In the genomic region with DNA sequence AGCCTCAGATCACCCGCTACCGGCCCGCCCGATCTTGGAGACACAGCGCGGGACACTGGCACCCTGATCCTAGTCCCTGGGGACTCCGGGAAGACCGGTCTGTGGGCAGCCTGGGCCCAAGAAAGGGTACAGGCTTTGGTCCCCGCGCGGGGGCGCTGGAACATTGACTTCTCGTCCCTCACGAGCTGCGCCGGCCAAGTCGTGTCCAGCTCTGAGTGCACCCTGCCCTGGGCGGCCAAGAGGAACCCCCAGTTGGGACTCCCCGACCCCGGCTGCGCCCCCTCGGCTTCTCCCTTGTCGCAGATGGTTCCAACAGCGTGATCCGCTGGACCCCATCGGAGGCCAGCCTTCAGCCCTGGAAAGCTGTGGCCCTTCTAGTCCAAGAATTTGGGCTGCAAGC, we compare ENCODE assay signal across 7 mouse cellular contexts. TPM values are rescaled to one million over a fixed set of nuclear protein-coding genes. Genes with fewer than 3 reads are reported as not detected.
DNase-seq lines count a peak whose midpoint lies in the region; ATAC-seq and TF ChIP-seq lines count a peak whose summit lies in the region.

TSS of gene Lyzl4 (minus strand) at position 96 of the 400 bp plus-strand sequence.

- WGBS in embryonic facial prominence, embryonic 14.5 days: 2% methylated on average over 9 of the region's 26 CpGs
- WGBS in heart, embryonic 12.5 days: 1% methylated on average over 26 of the region's 26 CpGs
- 0% methylated on average over 26 of the region's 26 CpGs for WGBS in kidney, embryonic 16.5 days
- under 1% methylated on average over 26 of the region's 26 CpGs for WGBS in liver, adult 2 months

- no peak for TF ChIP-seq POLR2A in liver, adult 2 months (IDR thresholded peaks at IDR 0.05; ENCODE audit: extremely low read depth, insufficient read depth, low read length)
- TF ChIP-seq POLR2A in myocyte (IDR thresholded peaks at IDR 0.05; ENCODE audit: insufficient read length, low read depth): no peak

- peaks cover 10% of the 10 kb centered on the region for H3K4me1 ChIP-seq in embryonic facial prominence, embryonic 14.5 days (ENCODE audit: control insufficient read depth, insufficient read depth, low read length)
- H3K4me1 ChIP-seq in heart, embryonic 12.5 days (replicated peaks): peaks cover 21% of the 10 kb centered on the region
- peaks cover 18% of the 10 kb centered on the region for H3K4me1 ChIP-seq in kidney, embryonic 16.5 days (ENCODE audit: insufficient read depth, low read length)
- no peaks in the 10 kb centered on the region for H3K4me1 ChIP-seq in liver, adult 2 months (ENCODE audit: control insufficient read depth, insufficient read depth, low read length)

- peak within 1 kb of the TSS; percentile 56 for H3K4me3 ChIP-seq in embryonic facial prominence, embryonic 14.5 days (ENCODE audit: low read depth, low read length)
- H3K4me3 ChIP-seq in heart, embryonic 12.5 days: peak within 1 kb of the TSS; percentile 53
- peak within 1 kb of the TSS; percentile 56 for H3K4me3 ChIP-seq in kidney, embryonic 16.5 days (ENCODE audit: low read length)
- H3K4me3 ChIP-seq in liver, adult 2 months (ENCODE audit: insufficient read depth, low read depth, low read length): peak within 1 kb of the TSS; percentile 70
- no peak within 1 kb of the TSS for H3K4me3 ChIP-seq in myocyte

- ATAC-seq in embryonic facial prominence, embryonic 14.5 days (ENCODE audit: low read depth): peak; percentile 67
- peak; percentile 68 for ATAC-seq in heart, embryonic 12.5 days (ENCODE audit: insufficient number of reproducible peaks, low FRiP score)
- peak; percentile 89 for ATAC-seq in kidney, embryonic 16.5 days (ENCODE audit: low FRiP score, low TSS enrichment)

- no peaks in the 10 kb centered on the region for H3K36me3 ChIP-seq in embryonic facial prominence, embryonic 14.5 days (ENCODE audit: control insufficient read depth, insufficient read depth, low read length)
- H3K36me3 ChIP-seq in heart, embryonic 12.5 days: no peaks in the 10 kb centered on the region
- no peaks in the 10 kb centered on the region for H3K36me3 ChIP-seq in kidney, embryonic 16.5 days (ENCODE audit: insufficient read depth, low read length)
- no peaks in the 10 kb centered on the region for H3K36me3 ChIP-seq in liver, adult 2 months (ENCODE audit: control insufficient read depth, insufficient read depth, low read length)
- H3K36me3 ChIP-seq in myocyte (ENCODE audit: control insufficient read depth, insufficient read depth): no peaks in the 10 kb centered on the region
- H3K36me3 ChIP-seq in splenic B cell, adult 2 months (ENCODE audit: control insufficient read depth, insufficient read depth, low read length, poor library complexity, severe bottlenecking): no peaks in the 10 kb centered on the region

- peak within 1 kb of the TSS; percentile 33 for H3ac ChIP-seq in myocyte (ENCODE audit: control insufficient read depth, insufficient read length)

- peaks cover 50% of the 10 kb centered on the region for H3K27me3 ChIP-seq in embryonic facial prominence, embryonic 14.5 days (replicated peaks; ENCODE audit: control insufficient read depth, insufficient read depth, low read length)
- peaks cover 78% of the 10 kb centered on the region for H3K27me3 ChIP-seq in heart, embryonic 12.5 days (replicated peaks)
- H3K27me3 ChIP-seq in kidney, embryonic 16.5 days (ENCODE audit: insufficient read depth, low read length): peaks cover 54% of the 10 kb centered on the region
- peaks cover 10% of the 10 kb centered on the region for H3K27me3 ChIP-seq in liver, adult 2 months (ENCODE audit: control insufficient read depth, insufficient read depth, low read length)
- peaks cover 65% of the 10 kb centered on the region for H3K27me3 ChIP-seq in myocyte (ENCODE audit: control insufficient read depth, insufficient read depth, insufficient read length)
- H3K27me3 ChIP-seq in splenic B cell, adult 2 months (ENCODE audit: control insufficient read depth, insufficient read depth, low read length, poor library complexity, severe bottlenecking): no peaks in the 10 kb centered on the region

- TF ChIP-seq CTCF in liver, adult 2 months (IDR thresholded peaks at IDR 0.05; ENCODE audit: low read depth, low read length): peak; percentile 68

- no peak within 1 kb of the TSS for H3K27ac ChIP-seq in embryonic facial prominence, embryonic 14.5 days (replicated peaks; ENCODE audit: low read depth, low read length)
- H3K27ac ChIP-seq in heart, embryonic 12.5 days (ENCODE audit: poor library complexity, severe bottlenecking): no peak within 1 kb of the TSS
- no peak within 1 kb of the TSS for H3K27ac ChIP-seq in kidney, embryonic 16.5 days (ENCODE audit: low read length)
- peak within 1 kb of the TSS; percentile 48; the same call in 1 of the 2 replicates for H3K27ac ChIP-seq in liver, adult 2 months (replicated peaks; ENCODE audit: insufficient read depth, low read depth, low read length)

- H3K79me2 ChIP-seq in liver, adult 2 months (ENCODE audit: control insufficient read depth, insufficient read depth, low read length): no peaks in the 10 kb centered on the region
- H3K79me2 ChIP-seq in myocyte (ENCODE audit: control insufficient read depth, insufficient read depth): no peaks in the 10 kb centered on the region

- H3K9me3 ChIP-seq in embryonic facial prominence, embryonic 14.5 days (ENCODE audit: control insufficient read depth, low read length): no peaks in the 10 kb centered on the region
- H3K9me3 ChIP-seq in heart, embryonic 12.5 days (replicated peaks): no peaks in the 10 kb centered on the region
- no peaks in the 10 kb centered on the region for H3K9me3 ChIP-seq in kidney, embryonic 16.5 days (ENCODE audit: low read length)

- H3K4me2 ChIP-seq in embryonic facial prominence, embryonic 14.5 days (ENCODE audit: low read depth, low read length): peak within 1 kb of the TSS; percentile 96
- peak within 1 kb of the TSS; percentile 91 for H3K4me2 ChIP-seq in heart, embryonic 12.5 days
- peak within 1 kb of the TSS; percentile 96 for H3K4me2 ChIP-seq in kidney, embryonic 16.5 days (replicated peaks; ENCODE audit: low read depth, low read length)
- H3K4me2 ChIP-seq in myocyte (ENCODE audit: low read depth): peak within 1 kb of the TSS; percentile 81

- peak within 1 kb of the TSS; percentile 54 for H3K9ac ChIP-seq in embryonic facial prominence, embryonic 14.5 days (ENCODE audit: low read depth, low read length)
- H3K9ac ChIP-seq in heart, embryonic 12.5 days: peak within 1 kb of the TSS; percentile 64
- peak within 1 kb of the TSS; percentile 57 for H3K9ac ChIP-seq in kidney, embryonic 16.5 days (replicated peaks; ENCODE audit: low read length)
- peak within 1 kb of the TSS; percentile 69 for H3K9ac ChIP-seq in liver, adult 2 months (ENCODE audit: low read depth, low read length)

- DNase-seq in adrenal gland, postnatal 36 days: peak; percentile 88 to 91
- DNase-seq in embryonic facial prominence, embryonic 14.5 days (ENCODE audit: low spot score): peak; percentile 84
- peak; percentile 27 for DNase-seq in liver, adult 2 months (ENCODE audit: extremely low read depth, low read depth, low spot score)
- DNase-seq in splenic B cell, adult 2 months (ENCODE audit: low read depth, low spot score): peak; percentile 53

TF ChIP-seq in myocyte, 11 proteins besides CTCF, POLR2A, EP300 and RAD21:
- no peak for TF ChIP-seq REST (IDR thresholded peaks at IDR 0.05; ENCODE audit: insufficient read depth, insufficient read length)

RNA-seq across cellular contexts. Expression of gene Lyzl4, which starts in this region (rescaled TPM):
- not detected for total RNA-seq in adrenal gland, postnatal 36 days (2021)
- 0.84 and 1.7 TPM in 2 replicates for polyA plus RNA-seq in embryonic facial prominence, embryonic 14.5 days (2014; fragmentation: Nextera tagmentation; extraction: Ambion mirVana)
- polyA plus RNA-seq in heart, embryonic 12.5 days (2016; fragmentation: Nextera tagmentation; extraction: Ambion mirVana): not detected in 2 replicates
- polyA plus RNA-seq in kidney, embryonic 16.5 days (2015; fragmentation: Nextera tagmentation; extraction: Ambion mirVana): 0.25 TPM in 1 of 2 replicates, not detected in the other
- not detected in 2 replicates for total RNA-seq in liver, adult 2 months (2014; rRNA removed)
- not detected in 2 replicates for polyA plus RNA-seq in liver, adult 2 months (2012; rRNA removed)
- not detected for polyA plus RNA-seq in myocyte (2012; fragmentation: generic; extraction: Trizol)

Comparison
In these comparisons a context has a peak if more than half of its experiments do, and no peak if none do; other contexts are left out.
1. Peak in DNase-seq in adrenal gland, postnatal 36 days; RNA of the gene not detected or under 1 TPM.
2. Peak in ATAC-seq, H3K4me3 ChIP-seq, H3K9ac ChIP-seq and H3K4me2 ChIP-seq in heart, embryonic 12.5 days; RNA of the gene not detected or under 1 TPM.
3. Peak in ATAC-seq, H3K4me3 ChIP-seq, H3K9ac ChIP-seq and H3K4me2 ChIP-seq in kidney, embryonic 16.5 days; RNA of the gene not detected or under 1 TPM.
4. Peak in DNase-seq, H3K4me3 ChIP-seq, H3K27ac ChIP-seq and H3K9ac ChIP-seq in liver, adult 2 months; RNA of the gene not detected or under 1 TPM.
5. DNase-seq: peak in every context shown above with its lines; median percentile 90 in adrenal gland, postnatal 36 days; 84 in embryonic facial prominence, embryonic 14.5 days; 53 in splenic B cell, adult 2 months; 27 in liver, adult 2 months.